Mouse (Mus musculus): ENCODE data around the gene Zfp934.
"Not testable (repeated sequence)": the region's sequence is repeated elsewhere in the genome, so short reads cannot be mapped to it uniquely, and the experiment has no call there.

The Zfp934 gene

DNA sequence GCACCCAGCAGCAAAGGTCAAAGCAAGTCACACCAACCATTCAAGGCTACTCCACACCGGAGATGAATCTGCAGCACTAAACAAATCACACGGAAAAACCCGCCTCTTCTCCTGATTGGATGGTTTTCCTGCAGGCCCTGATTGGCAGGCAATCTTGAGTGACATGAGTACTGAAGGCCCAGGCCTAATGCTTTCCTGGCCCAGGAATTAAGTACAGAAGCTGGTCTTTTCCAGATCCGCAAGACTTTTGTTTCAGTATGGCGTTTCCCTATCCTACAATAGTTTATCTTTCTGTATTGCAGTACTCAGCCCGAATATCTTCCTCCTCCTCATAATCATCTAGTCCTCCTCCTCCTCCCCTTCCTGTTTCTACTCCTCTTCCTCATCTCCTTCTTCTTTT is at the start of gene Zfp934:
TSS of gene Zfp934 (minus strand) at position 101 of the 400 bp plus-strand sequence.
- not testable (repeated sequence) for DNase-seq (ENCODE audit: low spot score)

DNA sequence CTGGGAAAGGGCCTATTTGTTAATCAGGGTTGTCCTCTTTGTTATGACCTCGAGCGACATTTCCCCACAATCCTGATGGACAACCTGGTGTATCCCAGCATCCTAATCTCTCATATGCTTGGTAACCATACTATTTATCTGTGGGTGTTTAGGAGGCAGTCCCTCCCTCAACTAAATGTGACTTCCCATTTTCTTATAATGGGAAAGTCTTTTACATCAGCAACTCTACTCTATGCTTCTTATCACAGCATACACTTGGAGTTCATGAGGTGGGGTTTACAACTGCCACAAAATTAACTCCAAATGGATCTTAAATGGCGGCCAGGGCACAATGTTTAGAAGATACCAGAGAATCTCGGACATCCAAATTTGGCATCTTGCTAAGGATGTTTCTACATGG is 46.5 kb upstream of the Zfp934 start:
- not testable (repeated sequence) for DNase-seq (ENCODE audit: low spot score)

DNA sequence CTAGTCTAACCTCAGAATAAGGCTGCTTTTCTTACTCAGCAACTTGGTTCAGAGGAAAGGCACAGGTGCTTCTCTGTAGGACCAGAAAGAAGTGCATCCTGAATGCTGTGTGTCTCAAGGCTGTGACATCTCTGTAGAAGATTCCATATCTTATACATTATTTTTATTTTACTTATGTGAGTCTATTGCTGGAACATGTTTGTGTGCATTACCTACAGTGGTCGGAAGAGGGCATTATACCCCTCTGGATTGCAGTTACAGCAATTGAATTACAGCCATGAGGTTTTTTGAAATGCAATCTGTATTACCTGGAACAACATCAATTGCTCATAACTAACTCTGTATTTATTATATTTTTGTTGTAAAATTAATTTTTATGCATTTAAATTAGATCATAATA is 9.3 kb downstream of the Zfp934 start:
- DNase-seq (ENCODE audit: low spot score): not testable (repeated sequence)

DNA sequence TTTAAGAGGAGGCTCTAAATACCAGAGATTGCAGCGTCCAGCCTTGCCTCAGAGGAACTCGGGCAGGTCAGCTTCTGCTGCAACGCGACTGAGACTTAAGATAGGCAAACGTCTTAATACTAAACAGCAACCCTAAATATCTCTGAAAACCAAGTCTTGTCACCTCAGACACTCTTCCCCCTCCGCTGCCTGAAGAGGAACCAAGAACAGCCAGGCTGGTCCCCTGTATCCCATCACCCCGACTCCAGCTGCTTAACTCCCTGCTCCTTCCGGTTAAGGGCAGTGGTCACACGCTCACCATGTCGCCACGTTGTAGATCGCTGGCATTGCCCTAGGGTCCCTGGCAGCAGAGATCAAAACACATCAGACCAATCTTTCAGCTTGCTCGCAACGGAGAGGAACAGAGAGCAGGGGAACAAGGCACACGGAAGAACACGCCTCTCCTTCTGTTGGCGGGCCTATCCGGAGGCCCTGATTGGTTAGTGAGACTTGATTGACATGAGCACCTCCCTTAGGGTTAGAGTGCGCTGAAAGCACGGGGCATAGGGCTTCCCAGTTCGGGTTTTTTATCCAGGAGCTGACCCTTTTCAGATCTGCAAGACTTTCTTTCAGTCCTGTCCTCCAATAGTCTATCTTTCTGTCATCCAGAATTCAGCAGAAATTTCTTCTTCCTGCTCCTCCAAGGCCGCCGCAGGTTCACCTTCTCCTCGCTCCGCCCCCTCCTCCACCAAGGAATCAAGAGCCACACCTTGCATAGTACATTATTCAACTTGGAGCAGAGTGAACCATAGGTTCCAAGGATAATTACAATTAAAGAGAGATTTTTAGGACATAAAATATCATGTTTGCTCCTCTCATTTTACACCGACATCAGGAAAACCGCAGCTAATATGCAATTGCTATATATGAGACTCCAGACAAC is 12.5 kb downstream of the Zfp934 start, which contains the start of gene Zfp935:
TSS of gene Zfp935 (minus strand) at position 323 of the 922 bp plus-strand sequence.
- DNase-seq (ENCODE audit: low spot score): peak; percentile 26

DNA sequence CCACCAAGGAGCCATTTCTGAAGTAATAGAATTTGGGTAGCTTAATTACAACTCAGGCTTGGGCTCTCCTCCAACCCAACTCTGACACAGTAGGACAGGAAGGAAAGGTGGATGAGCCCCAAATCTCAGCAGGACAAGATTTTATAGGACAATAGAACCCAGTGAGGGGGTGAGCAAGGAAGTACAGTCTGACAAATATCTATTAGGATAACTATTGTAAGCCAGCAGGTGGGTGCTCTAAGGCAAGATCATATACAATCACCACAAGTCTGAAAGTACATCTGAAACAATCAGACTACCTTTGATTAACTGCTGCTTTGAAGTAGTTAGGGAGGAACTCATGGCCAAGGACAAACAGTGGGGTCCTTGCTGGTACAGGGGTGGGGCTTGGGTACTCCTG is 40.9 kb downstream of the Zfp934 start:
- not testable (repeated sequence) for DNase-seq (ENCODE audit: low spot score)

DNA sequence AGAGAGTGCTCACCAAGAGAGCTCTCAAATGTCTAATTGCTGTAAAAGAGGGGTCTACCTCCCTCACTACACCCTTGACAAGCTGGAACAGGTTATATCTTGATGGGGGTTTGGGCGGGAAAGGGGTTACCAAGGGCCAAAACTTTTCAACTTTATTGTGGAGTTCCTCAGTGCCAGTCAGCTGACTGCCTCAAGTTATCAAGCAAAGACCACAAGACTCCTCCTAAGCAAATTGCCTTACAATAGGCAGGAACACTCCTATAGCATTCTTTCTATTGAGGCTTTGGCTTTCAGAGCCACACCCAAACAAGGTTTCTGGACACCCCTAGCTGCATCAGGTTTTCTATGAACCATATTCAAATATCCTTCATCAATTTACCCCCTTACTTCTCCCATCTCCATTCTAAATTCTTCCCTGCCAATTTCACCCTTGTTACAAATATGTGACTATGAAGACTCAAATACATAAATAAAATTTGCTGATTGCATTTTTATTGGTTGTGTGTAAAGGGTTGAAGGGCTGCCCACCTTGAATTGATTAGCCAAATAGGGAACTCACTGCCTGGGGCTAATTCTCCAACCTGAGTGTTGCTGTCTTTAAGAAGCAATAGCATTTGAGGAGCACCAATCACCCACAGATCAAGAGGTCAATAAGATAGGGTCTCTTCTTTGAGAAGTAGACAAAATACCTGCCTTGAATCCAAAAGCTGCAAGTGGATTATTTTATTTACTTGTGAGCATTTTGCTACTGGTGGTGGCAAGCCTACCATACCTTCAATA is 60.2 kb downstream of the Zfp934 start:
- not testable (repeated sequence) for DNase-seq (ENCODE audit: low spot score)

DNA sequence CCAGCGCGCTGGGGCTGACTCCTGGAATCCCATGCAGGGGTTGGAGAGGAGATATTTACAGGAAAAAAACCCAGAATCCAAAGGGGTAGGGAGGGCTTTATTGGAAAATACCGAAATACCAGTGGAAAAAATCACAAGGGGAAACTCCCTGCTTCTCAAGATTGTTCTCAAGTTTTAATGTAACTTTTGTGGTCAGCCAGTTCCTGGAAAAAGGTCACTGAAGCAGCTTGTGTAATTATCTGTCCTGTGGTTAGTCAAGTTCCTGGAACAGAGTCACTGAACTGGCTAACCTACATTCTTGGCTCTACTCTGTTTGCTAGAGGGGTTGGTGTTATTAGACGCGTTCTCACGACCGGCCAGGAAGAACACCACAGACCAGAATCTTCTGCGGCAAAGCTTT is 98.3 kb downstream of the Zfp934 start:
- DNase-seq (ENCODE audit: low spot score): not testable (repeated sequence)

DNA sequence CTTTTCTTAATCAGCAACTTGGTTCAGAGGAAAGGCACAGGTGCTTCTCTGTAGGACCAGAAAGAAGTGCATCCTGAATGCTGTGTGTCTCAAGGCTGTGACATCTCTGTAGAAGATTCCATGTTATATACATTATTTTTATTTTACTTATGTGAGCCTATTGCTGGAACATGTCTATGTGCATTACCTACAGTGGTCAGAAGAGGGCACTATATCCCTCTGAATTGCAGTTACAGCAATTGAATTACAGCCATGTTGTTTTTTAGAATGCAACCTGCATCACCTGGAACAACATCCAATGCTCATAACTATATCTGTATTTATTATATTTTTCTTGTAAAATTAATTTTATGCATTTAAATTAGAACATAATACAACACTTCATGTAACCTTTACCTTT is 101.1 kb downstream of the Zfp934 start:
- DNase-seq (ENCODE audit: low spot score): peak; percentile 60

DNA sequence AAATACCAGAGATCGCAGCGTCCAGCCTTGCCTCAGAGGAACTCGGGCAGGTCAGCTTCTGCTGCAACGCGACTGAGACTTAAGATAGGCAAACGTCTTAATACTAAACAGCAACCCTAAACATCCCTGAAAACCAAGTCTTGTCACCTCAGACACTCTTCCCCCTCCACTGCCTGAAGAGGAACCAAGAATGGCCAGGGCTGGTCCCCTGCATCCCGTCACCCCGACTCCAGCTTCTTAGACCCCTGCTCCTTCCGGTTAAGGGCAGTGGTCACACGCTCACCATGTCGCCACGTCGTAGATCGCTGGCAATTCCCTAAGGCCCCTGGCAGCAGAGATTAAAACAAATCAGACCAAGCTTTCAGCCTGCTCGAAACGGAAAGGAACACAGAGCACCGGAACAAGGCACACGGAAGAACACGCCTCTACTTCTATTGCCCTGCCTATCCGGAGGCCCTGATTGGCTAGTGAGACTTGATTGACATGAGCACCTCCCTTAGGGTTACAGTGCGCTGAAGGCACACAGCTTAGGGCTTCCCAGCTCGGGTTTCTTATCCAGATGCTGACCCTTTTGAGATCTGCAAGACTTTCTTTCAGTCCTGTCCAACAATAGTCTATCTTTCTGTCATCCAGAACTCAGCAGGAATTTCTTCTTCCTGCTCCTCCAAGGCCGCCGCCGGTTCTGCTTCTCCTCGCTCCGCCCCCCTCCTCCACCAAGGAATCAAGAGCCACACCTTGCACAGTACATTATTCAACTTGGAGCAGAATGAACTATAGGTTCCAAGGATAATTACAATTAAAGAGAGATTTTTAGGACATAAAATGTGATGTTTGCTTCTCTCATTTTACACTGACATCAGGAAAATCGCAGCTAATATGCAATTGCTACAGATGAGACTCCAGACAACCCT is 104.3 kb downstream of the Zfp934 start, which contains the start of gene Gm49359:
TSS of gene Gm49359 (minus strand) at position 409 of the 911 bp plus-strand sequence.
- DNase-seq (ENCODE audit: low spot score): peak; percentile 93

All from MN1 (cell line).